Mouse (Mus musculus): ENCODE results near the gene Haus8. TPM values are rescaled to one million over a fixed set of nuclear protein-coding genes. Genes with fewer than 3 reads are reported as not detected.
"Not testable (repeated sequence)": the region's sequence is repeated elsewhere in the genome, so short reads cannot be mapped to it uniquely, and the experiment has no call there.

Gene Haus8
- polyA plus RNA-seq, 2 experiments from 2014 or later, result 27.3 to 35.0 TPM

DNA sequence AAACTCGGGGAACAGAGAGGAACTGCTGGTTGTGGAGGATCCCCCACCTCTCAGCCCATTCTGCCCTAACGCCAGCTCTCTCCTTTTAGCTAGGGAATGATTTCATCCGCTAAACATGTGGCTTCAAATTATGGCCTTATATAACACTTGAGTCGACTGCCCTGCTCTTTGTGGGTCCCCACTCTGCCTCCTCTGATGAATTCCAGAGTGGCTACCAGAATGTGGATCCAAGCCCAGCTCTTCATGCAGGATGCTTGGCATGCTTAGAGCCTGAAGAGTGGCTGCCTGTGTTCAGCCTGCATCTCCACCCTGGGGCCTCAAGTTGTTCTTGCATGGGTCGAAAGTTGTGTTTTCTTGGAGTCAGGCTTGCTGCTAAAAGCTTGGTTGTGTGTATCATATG lies 9.9 kb upstream of the Haus8 start:
- ATAC-seq, result no peak

DNA sequence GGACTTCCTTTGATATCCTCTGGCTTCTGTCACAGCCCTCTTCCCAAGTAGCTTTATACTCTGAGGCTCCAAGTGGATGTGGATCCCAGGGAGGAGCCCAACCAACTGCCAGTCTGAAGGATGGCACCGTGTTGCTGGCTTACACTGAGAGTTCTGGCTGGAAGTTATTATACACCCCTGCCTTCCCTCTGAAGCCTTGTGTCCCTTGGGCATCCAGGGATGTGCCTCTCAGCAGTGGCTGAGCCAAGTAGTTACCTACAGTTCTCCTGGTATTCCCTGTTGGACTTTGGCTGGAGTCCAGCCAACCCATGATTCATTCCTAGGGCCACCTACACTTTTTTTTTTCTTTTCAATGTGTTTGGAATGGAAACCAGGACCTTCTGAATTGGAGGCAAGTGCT lies 9.0 kb upstream of the Haus8 start:
- ATAC-seq, result not testable (repeated sequence)

DNA sequence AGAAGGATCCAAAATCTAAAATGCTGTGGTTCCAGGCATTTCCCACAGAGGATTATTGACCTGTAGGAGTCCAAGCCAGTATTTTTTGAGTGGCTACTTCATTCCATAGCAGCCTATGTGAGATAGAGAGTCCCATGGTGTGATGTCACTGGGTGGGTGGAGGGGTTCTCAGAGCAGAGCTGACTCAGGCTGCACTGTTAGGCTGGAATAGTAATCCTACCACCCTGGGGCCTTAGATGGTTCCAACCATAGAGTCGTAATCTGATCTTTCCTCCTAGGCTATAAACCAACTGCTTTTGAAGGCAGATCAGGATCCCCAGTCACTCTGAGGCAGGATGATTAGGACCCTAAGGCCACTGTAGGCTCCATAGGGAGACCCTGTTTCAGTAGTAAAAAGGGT lies 6.7 kb upstream of the Haus8 start:
- ATAC-seq, result not testable (repeated sequence)

DNA sequence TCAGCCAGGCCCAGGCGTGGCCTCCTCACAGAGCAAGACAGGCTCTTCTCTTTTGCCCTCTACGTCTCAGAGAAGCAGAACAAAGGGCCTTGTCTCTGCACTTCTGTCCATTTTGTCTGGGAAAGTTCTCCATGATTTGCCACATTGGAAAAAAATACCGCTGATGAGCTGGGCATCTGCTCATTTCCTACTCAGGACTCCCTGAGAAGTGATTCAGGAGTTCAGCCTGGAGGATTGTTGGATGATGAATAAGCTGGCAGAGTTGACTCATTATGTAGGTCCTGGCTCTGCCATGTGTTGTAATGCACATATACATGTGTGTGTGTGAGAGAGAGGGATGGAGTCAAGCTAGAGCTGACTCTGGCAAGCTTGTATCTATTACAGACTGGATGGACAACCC lies 3.4 kb upstream of the Haus8 start:
- no peak for ATAC-seq

DNA sequence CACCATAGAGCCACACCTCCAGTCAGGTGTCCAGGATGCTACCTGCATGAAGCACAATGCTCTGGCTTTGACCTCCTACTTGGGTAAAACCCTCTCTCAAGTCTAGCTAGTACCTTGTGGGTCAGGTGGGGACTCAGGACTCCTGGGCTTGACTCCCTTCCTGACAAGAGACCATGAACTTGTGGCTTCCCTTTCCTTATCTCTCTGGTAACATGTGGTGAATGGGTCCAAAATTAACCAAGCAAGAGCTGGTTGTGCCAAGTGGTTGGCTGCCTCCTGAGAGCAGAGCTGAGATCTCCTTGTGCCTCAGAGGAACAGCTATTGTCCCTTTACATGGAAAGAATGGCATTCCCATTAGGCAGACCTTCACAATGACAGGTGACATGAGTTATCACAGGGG lies 1.7 kb upstream of the Haus8 start:
- no peak for ATAC-seq

DNA sequence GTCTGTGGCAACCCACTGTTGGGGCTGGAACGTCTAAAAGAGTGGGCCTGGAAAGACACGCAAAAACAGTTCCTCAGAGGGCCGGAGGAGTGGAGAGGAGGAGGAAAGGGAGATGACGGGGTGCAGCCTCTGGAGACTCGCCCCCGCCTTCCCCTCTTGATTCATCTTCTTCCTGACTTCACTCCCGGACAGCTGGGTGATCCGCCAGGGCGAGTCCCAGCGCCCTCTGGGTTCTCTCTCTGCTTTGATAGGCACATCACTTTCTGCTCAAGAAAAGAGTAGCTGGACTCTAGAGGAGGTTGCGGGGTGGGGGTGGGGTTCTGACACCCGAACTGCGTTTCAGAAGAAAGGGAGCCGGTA lies 397 bp upstream of the Haus8 start:
- no peak for ATAC-seq

DNA sequence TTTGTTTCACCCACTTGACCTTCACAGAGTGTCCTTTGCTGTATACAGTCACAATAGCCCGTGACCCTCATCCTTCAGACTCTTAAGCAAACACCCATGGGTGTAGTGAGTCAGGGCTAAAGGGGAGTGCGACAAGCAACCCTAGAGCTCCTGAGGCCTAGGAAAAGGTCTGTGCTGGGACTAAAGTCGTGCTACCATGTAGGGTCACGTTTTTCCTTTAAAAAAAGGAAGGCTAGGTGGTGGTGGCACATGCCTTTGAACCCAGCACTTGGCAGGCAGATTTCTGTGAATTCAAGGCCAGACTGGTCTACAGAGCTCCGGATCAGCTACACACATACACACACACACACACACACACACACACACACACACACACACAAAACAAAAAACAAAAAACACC lies 1.1 kb downstream of the Haus8 start:
- no peak for ATAC-seq

DNA sequence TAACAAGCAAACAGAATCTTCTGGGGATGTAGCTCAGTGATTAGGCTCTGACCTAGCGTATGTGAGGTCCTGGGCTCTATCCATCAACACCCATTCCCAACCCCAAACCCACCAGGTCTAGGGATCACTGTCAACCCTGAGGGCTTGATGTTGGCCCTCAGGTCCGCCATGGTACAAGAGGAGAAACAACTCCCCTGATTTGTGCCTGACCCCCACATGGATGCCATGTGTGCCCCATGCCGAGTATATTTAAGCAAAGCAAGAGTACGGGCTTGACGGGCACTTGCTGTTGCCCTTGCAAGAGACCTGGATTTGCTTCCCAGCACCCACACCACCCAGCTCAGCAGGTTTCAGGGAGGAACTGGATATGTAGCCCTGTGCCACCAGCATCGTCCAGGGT lies 4.4 kb downstream of the Haus8 start:
- ATAC-seq, result not testable (repeated sequence)

DNA sequence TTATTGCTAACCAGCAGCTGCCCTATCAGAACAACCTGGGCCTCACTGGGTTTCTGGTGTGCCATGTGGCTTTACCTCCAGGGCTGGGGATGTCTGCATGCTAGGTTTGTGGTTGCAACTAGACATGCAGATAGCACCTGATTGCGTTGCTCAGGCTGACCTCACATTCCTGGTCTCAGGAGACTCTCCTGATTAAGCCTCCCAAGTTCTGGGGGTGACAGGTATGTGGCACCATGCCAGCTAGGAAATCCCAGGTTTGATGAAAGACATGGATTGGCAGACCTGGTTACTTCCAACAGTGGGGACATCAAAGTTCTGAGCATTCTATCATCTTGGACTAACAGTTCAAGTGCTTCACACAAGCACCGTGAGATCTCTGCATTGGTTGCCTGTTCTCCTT lies 5.0 kb downstream of the Haus8 start:
- ATAC-seq, result no peak

DNA sequence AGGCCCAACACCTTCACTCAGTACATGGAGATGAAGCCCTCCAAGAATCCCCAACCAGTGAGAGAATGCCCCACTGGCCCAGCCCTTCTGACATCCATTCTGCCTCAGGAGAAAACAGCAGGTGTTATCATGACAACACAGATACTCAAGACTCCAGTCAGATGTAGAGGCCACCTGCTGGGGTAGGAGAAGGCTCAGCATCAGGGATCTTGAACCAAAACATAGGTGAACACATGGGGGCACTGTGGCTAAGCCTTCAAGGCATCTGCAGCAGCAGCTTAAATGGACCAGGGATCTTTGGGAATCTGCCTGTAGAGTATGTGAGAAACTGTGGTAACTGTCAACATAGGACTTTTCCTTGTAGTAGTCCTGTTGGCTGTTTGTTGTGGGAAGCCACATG lies 11.5 kb downstream of the Haus8 start:
- no peak for ATAC-seq

DNA sequence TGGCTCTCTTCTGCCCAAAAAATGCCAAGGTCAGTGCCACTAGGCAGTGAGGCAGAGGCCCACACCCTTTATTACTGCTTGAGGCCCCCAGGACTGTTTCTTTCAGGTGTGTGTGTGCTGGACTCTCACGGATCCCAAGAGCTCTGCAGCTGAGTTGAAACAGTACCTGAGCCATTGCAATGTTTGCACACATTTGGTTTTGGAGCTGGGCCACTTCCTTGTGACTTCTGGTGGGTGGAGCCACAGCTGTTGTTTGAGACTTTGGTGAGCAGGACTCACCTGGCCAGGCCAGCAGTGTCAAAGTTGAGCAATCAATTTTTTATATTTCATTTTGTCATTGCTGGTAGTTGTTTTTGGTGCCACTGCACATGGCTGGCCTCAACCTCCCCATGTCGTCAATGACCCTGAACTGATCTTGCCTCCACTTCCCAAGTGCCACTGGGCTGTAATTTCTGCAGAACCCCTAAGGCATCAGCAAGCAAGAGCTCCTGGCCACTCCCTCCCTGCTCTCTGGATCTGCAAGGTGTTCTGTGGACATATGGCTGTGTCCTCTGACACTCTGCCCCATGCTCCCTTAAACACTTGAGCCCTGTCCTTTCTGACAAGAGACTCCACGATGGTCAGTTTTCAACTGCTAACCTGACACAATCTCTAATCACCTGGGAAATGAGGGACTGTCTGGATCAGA lies 16.0 kb downstream of the Haus8 start:
- no peak for ATAC-seq

DNA sequence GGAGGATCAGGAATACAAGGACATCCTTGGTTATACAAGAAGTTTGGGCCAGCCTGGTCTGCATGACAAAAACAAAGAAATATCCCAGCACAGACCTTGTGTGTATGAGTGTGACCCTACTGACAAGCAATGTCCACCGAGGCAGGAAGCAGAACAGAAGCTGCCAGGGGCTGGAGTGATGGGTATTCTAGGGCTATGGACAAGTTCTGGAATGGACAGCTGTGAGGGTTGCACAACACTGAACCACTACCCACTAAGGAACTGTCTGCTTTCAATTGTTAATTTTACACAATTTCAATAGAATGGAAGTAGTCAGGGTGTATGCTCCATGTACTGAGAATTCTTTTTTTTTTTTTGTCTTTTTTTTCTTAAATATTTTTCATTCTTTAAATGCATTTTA lies 24.5 kb downstream of the Haus8 start:
- ATAC-seq, result no peak

DNA sequence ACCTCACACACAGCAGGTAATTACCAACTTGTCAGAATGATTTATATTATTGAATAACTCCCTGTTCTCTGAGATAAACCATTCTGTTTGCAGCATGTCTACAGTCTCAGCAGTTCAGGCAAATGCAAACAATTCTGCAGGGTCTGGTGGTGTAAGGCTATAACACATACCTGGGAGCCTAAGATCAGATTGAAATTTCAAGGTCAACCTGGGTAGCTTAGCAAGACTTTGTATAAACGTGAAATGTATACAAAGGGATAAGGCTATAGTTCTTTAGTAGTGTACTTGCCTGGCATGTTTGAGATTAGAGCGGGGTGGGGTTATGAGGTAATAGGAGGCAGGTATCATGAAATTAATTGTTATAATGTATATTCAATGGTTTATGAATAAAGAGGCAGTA lies 30.0 kb downstream of the Haus8 start:
- no peak for ATAC-seq

DNA sequence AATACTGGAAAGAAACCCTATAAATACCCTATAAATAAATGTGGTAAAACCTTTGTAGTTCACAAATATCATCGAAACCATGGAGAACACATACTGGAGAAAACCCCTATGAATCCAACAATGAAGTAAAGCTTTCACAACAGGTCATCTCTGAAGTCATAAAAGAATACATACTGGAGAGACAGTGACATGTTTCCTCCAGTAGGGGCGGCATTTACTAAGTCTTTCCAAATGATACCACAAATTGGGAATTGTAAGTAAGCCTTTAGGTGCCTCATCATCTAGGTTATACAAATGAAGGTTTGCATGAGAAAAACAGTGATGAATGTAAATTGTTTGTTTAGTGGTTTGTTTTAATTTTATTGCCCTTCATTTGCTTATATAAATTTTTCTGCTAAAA lies 48.2 kb downstream of the Haus8 start:
- no peak for ATAC-seq

DNA sequence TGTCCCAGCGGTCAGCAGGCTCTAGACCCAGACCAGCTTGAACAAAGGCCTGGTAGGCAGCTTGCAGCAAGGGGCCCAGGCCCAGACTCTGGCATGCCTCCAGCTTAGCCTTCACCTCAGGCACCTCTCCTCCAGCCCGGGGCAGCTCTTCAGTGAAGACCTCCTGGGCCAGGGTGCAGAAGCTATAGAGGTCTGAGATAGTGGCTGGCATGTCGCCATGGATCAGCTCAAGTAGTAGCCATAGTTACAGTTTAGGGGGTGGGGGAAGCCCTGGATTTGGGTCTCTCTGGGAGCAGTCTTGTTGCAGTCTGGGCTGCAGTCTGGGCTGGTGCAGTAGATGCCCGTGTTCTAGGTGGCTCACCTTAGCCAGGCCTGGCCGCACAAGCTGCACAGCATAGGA lies 58.5 kb downstream of the Haus8 start:
- ATAC-seq, result not testable (repeated sequence)

DNA sequence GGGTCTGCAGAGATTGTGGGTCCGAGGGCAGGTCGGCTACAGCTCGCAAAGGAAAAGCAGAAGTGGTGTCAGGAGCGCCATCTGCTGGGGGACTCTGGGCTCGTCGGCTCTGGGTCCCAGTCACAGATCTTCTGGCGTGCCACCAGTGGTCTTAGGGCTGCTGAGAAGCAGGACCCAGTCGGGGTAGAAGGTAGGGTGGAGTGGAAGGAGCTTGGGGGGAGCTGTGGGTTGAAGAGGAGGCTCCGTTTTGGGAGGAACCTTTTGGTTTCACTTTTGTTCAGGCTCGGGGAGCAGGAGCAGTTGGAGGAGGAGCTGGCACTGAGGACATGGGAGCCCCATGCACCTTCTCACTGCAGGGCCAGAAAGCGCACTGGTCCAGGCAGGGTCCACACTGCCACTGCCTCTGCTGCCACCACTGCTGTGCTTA lies 67.2 kb downstream of the Haus8 start:
- ATAC-seq, result not testable (repeated sequence)

Other genes starting within 250 kb of the Haus8 start
- gene Myo9b, start 220 bp downstream of the Haus8 start, polyA plus RNA-seq (2017; shearing (Covaris generic)), result 10 to 100 TPM; 18.3 to 18.5 TPM
- gene Use1, start 93.9 kb upstream of the Haus8 start, polyA plus RNA-seq (2017; shearing (Covaris generic)), result 100 to 1,000 TPM; 302 to 322 TPM
- 1 to 10 TPM; 3.7 to 4.9 TPM for gene Ocel1, start 98.4 kb upstream of the Haus8 start, polyA plus RNA-seq (2017; shearing (Covaris generic))
- under 1 TPM in 1 of 2 experiments, not detected in 1; 0.45 TPM for gene Nr2f6, start 109.0 kb upstream of the Haus8 start, polyA plus RNA-seq (2017; shearing (Covaris generic))
- under 1 TPM in 1 of 2 experiments, not detected in 1; 0.28 TPM for gene Ushbp1, start 122.9 kb upstream of the Haus8 start, polyA plus RNA-seq (2017; shearing (Covaris generic))
- gene Babam1, start 123.9 kb upstream of the Haus8 start, polyA plus RNA-seq (2017; shearing (Covaris generic)), result 10 to 100 TPM; 59.2 to 67.9 TPM
- gene Ankle1, start 133.1 kb upstream of the Haus8 start, polyA plus RNA-seq (2017; shearing (Covaris generic)), result 1 to 10 TPM; 1.7 to 2.4 TPM
- 10 to 100 TPM; 24.7 to 29.0 TPM for gene Abhd8, start 190.7 kb upstream of the Haus8 start, polyA plus RNA-seq (2017; shearing (Covaris generic))
- gene Mrpl34, start 192.0 kb upstream of the Haus8 start, polyA plus RNA-seq (2017; shearing (Covaris generic)), result 100 to 1,000 TPM in 1 of 2 experiments, 10 to 100 TPM in 1; 70.3 to 101 TPM
- gene Dda1, start 196.3 kb upstream of the Haus8 start, polyA plus RNA-seq (2017; shearing (Covaris generic)), result 10 to 100 TPM; 26.8 to 30.6 TPM
- under 1 TPM in 1 of 2 experiments, not detected in 1; 0.24 TPM for gene Ano8, start 213.0 kb upstream of the Haus8 start, polyA plus RNA-seq (2017; shearing (Covaris generic))
- 1 to 10 TPM; 3.9 to 5.1 TPM for gene Gtpbp3, start 215.2 kb upstream of the Haus8 start, polyA plus RNA-seq (2017; shearing (Covaris generic))
- not detected for gene Plvap, start 238.8 kb upstream of the Haus8 start, polyA plus RNA-seq (2017; shearing (Covaris generic))